Mouse (Mus musculus): Measurements from ENCODE around the gene Tmem159.

GRCm38 (mm10) chr7:120064045-120064444 is 38.1 kb upstream of the Tmem159 start:
- no peak for TF ChIP-seq POLR2A (IDR thresholded peaks at IDR 0.05; ENCODE audit: low read depth, low read length)
- TF ChIP-seq CTCF (IDR thresholded peaks at IDR 0.05; ENCODE audit: extremely low read depth, insufficient read depth, insufficient read length, insufficient replicate concordance), result no peak

Measured in spleen, adult 2 months (tissue).